Mouse (Mus musculus): Measurements from ENCODE around the gene Col8a2. TPM values are rescaled to one million over a fixed set of nuclear protein-coding genes. Genes with fewer than 3 reads are reported as not detected.

Gene Col8a2
- polyA plus RNA-seq, 1 experiment = not detected

GRCm38 (mm10) chr4:126259063-126259462, 27.5 kb upstream of the Col8a2 start:
- no peaks in the 10 kb centered on the region for H3K9me3 ChIP-seq (ENCODE audit: control insufficient read depth, low read length)
- H3K4me3 ChIP-seq (replicated peaks) = no peak overlapping the region
- peaks cover 81% of the 10 kb centered on the region for H3K4me1 ChIP-seq (ENCODE audit: control insufficient read depth)
- no peaks in the 10 kb centered on the region for H3K36me3 ChIP-seq (ENCODE audit: control insufficient read depth)
- TF ChIP-seq TAL1 (IDR thresholded peaks at IDR 0.05; ENCODE audit: low read length) = no peak
- no peak for TF ChIP-seq GATA1 (IDR thresholded peaks at IDR 0.05; ENCODE audit: low read length)
- peaks cover 65% of the 10 kb centered on the region for H3K27me3 ChIP-seq (ENCODE audit: control insufficient read depth)

- H3K4me1 ChIP-seq (ENCODE audit: control insufficient read depth) = peaks cover 75% of the 10 kb centered on the region
- H3K4me3 ChIP-seq (replicated peaks) = no peak overlapping the region
- H3K27me3 ChIP-seq (ENCODE audit: control insufficient read depth) = peaks cover 59% of the 10 kb centered on the region
- no peaks in the 10 kb centered on the region for H3K9me3 ChIP-seq (ENCODE audit: control insufficient read depth, low read length)
- TF ChIP-seq TAL1 (IDR thresholded peaks at IDR 0.05; ENCODE audit: low read length) (no peak), GATA1 (IDR thresholded peaks at IDR 0.05; ENCODE audit: low read length) (no peak)
- H3K36me3 ChIP-seq (ENCODE audit: control insufficient read depth) = peaks cover 2% of the 10 kb centered on the region; the same call in 1 of the 2 replicates
Measured at GRCm38 (mm10) chr4:126259523-126260160, 27.0 kb upstream of the Col8a2 start.

- peaks cover 2% of the 10 kb centered on the region; the same call in 1 of the 2 replicates for H3K36me3 ChIP-seq (ENCODE audit: control insufficient read depth)
- no peaks in the 10 kb centered on the region for H3K9me3 ChIP-seq (ENCODE audit: control insufficient read depth, low read length)
- H3K4me3 ChIP-seq (replicated peaks) = peak overlapping the region; percentile 88
- H3K27me3 ChIP-seq (ENCODE audit: control insufficient read depth) = peaks cover 49% of the 10 kb centered on the region
- peaks cover 65% of the 10 kb centered on the region for H3K4me1 ChIP-seq (ENCODE audit: control insufficient read depth)
- no peak for TF ChIP-seq GATA1 (IDR thresholded peaks at IDR 0.05; ENCODE audit: low read length)
- no peak for TF ChIP-seq TAL1 (IDR thresholded peaks at IDR 0.05; ENCODE audit: low read length)
Measured at GRCm38 (mm10) chr4:126260520-126261201, 25.9 kb upstream of the Col8a2 start.

GRCm38 (mm10) chr4:126261266-126261665, 25.3 kb upstream of the Col8a2 start:
- Histone ChIP-seq H3K4me1 (ENCODE audit: control insufficient read depth) (peaks cover 59% of the 10 kb centered on the region), H3K36me3 (ENCODE audit: control insufficient read depth) (peaks cover 2% of the 10 kb centered on the region; the same call in 1 of the 2 replicates), H3K4me3 (replicated peaks) (peak overlapping the region; percentile 88), H3K27me3 (ENCODE audit: control insufficient read depth) (peaks cover 43% of the 10 kb centered on the region), H3K9me3 (ENCODE audit: control insufficient read depth, low read length) (no peaks in the 10 kb centered on the region)
- TF ChIP-seq GATA1 (IDR thresholded peaks at IDR 0.05; ENCODE audit: low read length) = no peak
- no peak for TF ChIP-seq TAL1 (IDR thresholded peaks at IDR 0.05; ENCODE audit: low read length)

- Histone ChIP-seq H3K4me1 (ENCODE audit: control insufficient read depth) (peaks cover 55% of the 10 kb centered on the region), H3K9me3 (ENCODE audit: control insufficient read depth, low read length) (no peaks in the 10 kb centered on the region), H3K36me3 (ENCODE audit: control insufficient read depth) (peaks cover 2% of the 10 kb centered on the region; the same call in 1 of the 2 replicates), H3K4me3 (replicated peaks) (peak overlapping the region; percentile 88), H3K27me3 (ENCODE audit: control insufficient read depth) (peaks cover 39% of the 10 kb centered on the region)
- no peak for TF ChIP-seq TAL1 (IDR thresholded peaks at IDR 0.05; ENCODE audit: low read length)
- TF ChIP-seq GATA1 (IDR thresholded peaks at IDR 0.05; ENCODE audit: low read length) = no peak
Measured at GRCm38 (mm10) chr4:126261675-126262074, 24.9 kb upstream of the Col8a2 start.

- peak within 1 kb of the TSS; percentile 88 for H3K4me3 ChIP-seq (replicated peaks)
- H3K36me3 ChIP-seq (ENCODE audit: control insufficient read depth) = peaks cover 2% of the 10 kb centered on the region; the same call in 1 of the 2 replicates
- no peaks in the 10 kb centered on the region for H3K9me3 ChIP-seq (ENCODE audit: control insufficient read depth, low read length)
- peaks cover 49% of the 10 kb centered on the region for H3K4me1 ChIP-seq (ENCODE audit: control insufficient read depth)
- peaks cover 33% of the 10 kb centered on the region for H3K27me3 ChIP-seq (ENCODE audit: control insufficient read depth)
- TF ChIP-seq GATA1 (IDR thresholded peaks at IDR 0.05; ENCODE audit: low read length) = no peak
- TF ChIP-seq TAL1 (IDR thresholded peaks at IDR 0.05; ENCODE audit: low read length) = no peak
Measured at GRCm38 (mm10) chr4:126262119-126262807, 24.3 kb upstream of the Col8a2 start, which contains the start of gene Trappc3. TSS of gene Trappc3 (plus strand) at chr4:126262325.

GRCm38 (mm10) chr4:126269292-126269691, 17.3 kb upstream of the Col8a2 start:
- H3K4me1 ChIP-seq (ENCODE audit: control insufficient read depth) = no peaks in the 10 kb centered on the region; the same call in none of the 2 replicates
- no peak overlapping the region for H3K4me3 ChIP-seq (replicated peaks)
- peaks cover 24% of the 10 kb centered on the region for H3K36me3 ChIP-seq (ENCODE audit: control insufficient read depth)
- TF ChIP-seq GATA1 (IDR thresholded peaks at IDR 0.05; ENCODE audit: low read length) (no peak), TAL1 (IDR thresholded peaks at IDR 0.05; ENCODE audit: low read length) (no peak)
- H3K27me3 ChIP-seq (ENCODE audit: control insufficient read depth) = no peaks in the 10 kb centered on the region
- H3K9me3 ChIP-seq (ENCODE audit: control insufficient read depth, low read length) = no peaks in the 10 kb centered on the region

GRCm38 (mm10) chr4:126273753-126274152, 12.8 kb upstream of the Col8a2 start:
- peaks cover 2% of the 10 kb centered on the region for H3K4me1 ChIP-seq (ENCODE audit: control insufficient read depth)
- H3K36me3 ChIP-seq (ENCODE audit: control insufficient read depth) = peaks cover 33% of the 10 kb centered on the region
- no peaks in the 10 kb centered on the region for H3K27me3 ChIP-seq (ENCODE audit: control insufficient read depth)
- TF ChIP-seq GATA1 (IDR thresholded peaks at IDR 0.05; ENCODE audit: low read length) (no peak), TAL1 (IDR thresholded peaks at IDR 0.05; ENCODE audit: low read length) (no peak)
- no peak overlapping the region for H3K4me3 ChIP-seq (replicated peaks)
- no peaks in the 10 kb centered on the region for H3K9me3 ChIP-seq (ENCODE audit: control insufficient read depth, low read length)

- Histone ChIP-seq H3K36me3 (ENCODE audit: control insufficient read depth) (peaks cover 33% of the 10 kb centered on the region), H3K4me3 (replicated peaks) (no peak overlapping the region), H3K27me3 (ENCODE audit: control insufficient read depth) (no peaks in the 10 kb centered on the region), H3K4me1 (ENCODE audit: control insufficient read depth) (peaks cover 2% of the 10 kb centered on the region), H3K9me3 (ENCODE audit: control insufficient read depth, low read length) (no peaks in the 10 kb centered on the region)
- TF ChIP-seq GATA1 (IDR thresholded peaks at IDR 0.05; ENCODE audit: low read length) = no peak
- no peak for TF ChIP-seq TAL1 (IDR thresholded peaks at IDR 0.05; ENCODE audit: low read length)
Measured at GRCm38 (mm10) chr4:126275081-126275480, 11.5 kb upstream of the Col8a2 start.
